Mouse (Mus musculus) Patski (cell line): Measurements from ENCODE around the gene Alyref2. TPM values are rescaled to one million over a fixed set of nuclear protein-coding genes. Genes with fewer than 3 reads are reported as not detected.
"Not testable (repeated sequence)": the region's sequence is repeated elsewhere in the genome, so short reads cannot be mapped to it uniquely, and the experiment has no call there.

ENCODE experiments used
- ATAC-seq: fragments of 100-300 bp; one replicate; pipeline ENCODE4 v1.8.0; 2021
- CTCF ChIA-PET: fragments of 350-600 bp; sonication (Branson Sonifier 250); formaldehyde crosslinking; loops from one replicate; lab custom pipeline; 2022; ENCODE audit warnings: inconsistent platforms; lab: Charles Lee
- POLR2A ChIA-PET: fragments of 350-600 bp; sonication (Branson Sonifier 250); formaldehyde crosslinking; loops from one replicate; lab custom pipeline; 2022; ENCODE audit warnings: antibody characterized with exemption, inconsistent platforms; lab: Charles Lee
- DNase-seq: peaks from one replicate; pipeline ENCODE4 v3.0.0-alpha.2; 2011; ENCODE audit warnings: low read depth, low spot score
- H3K27me3 ChIP-seq: fragments of 371-371 bp; one replicate; pipeline ENCODE4 v1.5.1; 2021
- CTCF ChIP-seq: fragments of 100-300 bp; IDR thresholded peaks from one replicate; pipeline ENCODE4 v1.5.1; 2021
- in situ Hi-C: fragments of 300-500 bp; cut with MboI; formaldehyde crosslinking; loops from 3 replicates; pipeline ENCODE4 v1.11.1; 2018; ENCODE audit warnings: low pct_unique_long_range_greater_than_20kb, mixed read lengths
- polyA plus RNA-seq: library from polyadenylated mRNA; unstranded; gene quantifications from one replicate; pipeline ENCODE4 v1.2.3, GENCODE M21; 2021

Alyref2 gene
- polyA plus RNA-seq, 1 experiment from 2014 or later = 5.5 TPM

GRCm38 (mm10) chr1:171470371-171470871 lies 32.9 kb upstream of the Alyref2 start:
- H3K27me3 ChIP-seq = no peaks in the 10 kb centered on the region
- ATAC-seq (peak; percentile 64), DNase-seq (peak; percentile 25)
- TF ChIP-seq CTCF = peak; percentile 96
- POLR2A ChIA-PET = no interaction called here
- CTCF ChIA-PET = interaction anchor here (0.8 to 3.1 kb wide), 14 partner anchors 8 to 149 kb away, joined by 3 to 11 read pairs (median 4); partner anchors contain the start of genes F11r and Klhdc9
- in situ Hi-C loops = loop anchor here (10.0 kb wide), 1 partner anchor 356 kb away; the partner anchor contains the start of gene Cfap126

GRCm38 (mm10) chr1:171470896-171471295 lies 32.4 kb upstream of the Alyref2 start:
- ChIA-PET POLR2A (no interaction called here), CTCF (interaction anchor here (0.8 to 3.1 kb wide), 11 partner anchors 8 to 114 kb away, joined by 3 to 11 read pairs (median 4); partner anchors contain the start of genes F11r and Klhdc9)
- no peaks in the 10 kb centered on the region for H3K27me3 ChIP-seq
- no peak for TF ChIP-seq CTCF
- ATAC-seq = peak; percentile 96
- peak; percentile 43 for DNase-seq
- in situ Hi-C loops = loop anchor here (10.0 kb wide), 1 partner anchor 356 kb away; the partner anchor contains the start of gene Cfap126

GRCm38 (mm10) chr1:171471452-171471851 lies 31.8 kb upstream of the Alyref2 start:
- in situ Hi-C loops = loop anchor here (10.0 kb wide), 1 partner anchor 357 kb away; the partner anchor contains the start of gene Cfap126
- CTCF ChIA-PET = interaction anchor here (0.8 to 3.1 kb wide), 6 partner anchors 8 to 115 kb away, joined by 3 to 11 read pairs (median 6); no protein-coding TSS in a partner anchor
- no peak for DNase-seq
- no peak for TF ChIP-seq CTCF
- ATAC-seq = no peak
- no peaks in the 10 kb centered on the region for H3K27me3 ChIP-seq
- POLR2A ChIA-PET = interaction anchor here (0.6 kb wide), 1 partner anchor 35 kb away, joined by 4 read pairs; no protein-coding TSS in a partner anchor

GRCm38 (mm10) chr1:171471941-171472340 lies 31.3 kb upstream of the Alyref2 start:
- POLR2A ChIA-PET = interaction anchor here (0.6 kb wide), 1 partner anchor 35 kb away, joined by 4 read pairs; no protein-coding TSS in a partner anchor
- in situ Hi-C loops = loop anchor here (10.0 kb wide), 1 partner anchor 357 kb away; the partner anchor contains the start of gene Cfap126
- ATAC-seq, CTCF ChIA-PET, H3K27me3 ChIP-seq, DNase-seq: not testable (repeated sequence)

- ATAC-seq (no peak), DNase-seq (no peak)
- in situ Hi-C loops = loop anchor here (10.0 kb wide), 1 partner anchor 359 kb away; the partner anchor contains the start of gene Cfap126
- CTCF ChIA-PET = interaction anchor here (1.0 to 1.3 kb wide), 2 partner anchors 28 to 118 kb away, joined by 3 to 4 read pairs; no protein-coding TSS in a partner anchor
- TF ChIP-seq CTCF = no peak
- no peaks in the 10 kb centered on the region for H3K27me3 ChIP-seq
- POLR2A ChIA-PET = no interaction called here
Measured at GRCm38 (mm10) chr1:171473506-171473905, 29.8 kb upstream of the Alyref2 start.

GRCm38 (mm10) chr1:171473920-171474640 lies 29.2 kb upstream of the Alyref2 start:
- ChIA-PET POLR2A (no interaction called here), CTCF (interaction anchor here (1.0 to 1.3 kb wide), 2 partner anchors 28 to 118 kb away, joined by 3 to 4 read pairs; no protein-coding TSS in a partner anchor)
- ATAC-seq (no peak), DNase-seq (no peak)
- no peaks in the 10 kb centered on the region for H3K27me3 ChIP-seq
- in situ Hi-C loops = loop anchor here (10.0 kb wide), 1 partner anchor 359 kb away; the partner anchor contains the start of gene Cfap126
- TF ChIP-seq CTCF = no peak

GRCm38 (mm10) chr1:171477123-171477522 lies 26.2 kb upstream of the Alyref2 start:
- H3K27me3 ChIP-seq = no peaks in the 10 kb centered on the region
- ATAC-seq (no peak), DNase-seq (no peak)
- POLR2A ChIA-PET = interaction anchor here (1.1 kb wide), 1 partner anchor 112 kb away, joined by 3 read pairs; no protein-coding TSS in a partner anchor
- TF ChIP-seq CTCF = no peak
- in situ Hi-C loops = loop anchor here (5.0 to 10.0 kb wide), 2 partner anchors 115 to 362 kb away; partner anchors contain the start of genes Cfap126 and Klhdc9
- CTCF ChIA-PET = interaction anchor here (0.8 to 2.7 kb wide), 7 partner anchors 15 to 115 kb away, joined by 3 to 11 read pairs (median 4); no protein-coding TSS in a partner anchor

GRCm38 (mm10) chr1:171477758-171478545 lies 25.3 kb upstream of the Alyref2 start:
- no peaks in the 10 kb centered on the region for H3K27me3 ChIP-seq
- CTCF ChIA-PET = interaction anchor here (0.6 to 2.7 kb wide), 15 partner anchors 8 to 123 kb away, joined by 3 to 25 read pairs (median 5); partner anchors contain the start of gene Klhdc9
- POLR2A ChIA-PET = interaction anchor here (1.1 kb wide), 1 partner anchor 113 kb away, joined by 3 read pairs; no protein-coding TSS in a partner anchor
- DNase-seq (no peak), ATAC-seq (no peak)
- no peak for TF ChIP-seq CTCF
- in situ Hi-C loops = loop anchor here (5.0 to 10.0 kb wide), 2 partner anchors 116 to 363 kb away; partner anchors contain the start of genes Cfap126 and Klhdc9

GRCm38 (mm10) chr1:171478968-171479367 lies 24.3 kb upstream of the Alyref2 start:
- ATAC-seq = no peak
- in situ Hi-C loops = loop anchor here (5.0 to 10.0 kb wide), 2 partner anchors 117 to 364 kb away; partner anchors contain the start of genes Cfap126 and Klhdc9
- DNase-seq = no peak
- POLR2A ChIA-PET = interaction anchor here (0.6 kb wide), 1 partner anchor 89 kb away, joined by 3 read pairs; no protein-coding TSS in a partner anchor
- peak; percentile 78 for TF ChIP-seq CTCF
- H3K27me3 ChIP-seq = no peaks in the 10 kb centered on the region
- CTCF ChIA-PET = interaction anchor here (0.6 to 2.7 kb wide), 14 partner anchors 9 to 124 kb away, joined by 3 to 25 read pairs (median 5); partner anchors contain the start of genes Klhdc9 and Nectin4
